Mouse (Mus musculus): ENCODE measurements around the gene Olfr1104.

The Olfr1104 gene

DNA sequence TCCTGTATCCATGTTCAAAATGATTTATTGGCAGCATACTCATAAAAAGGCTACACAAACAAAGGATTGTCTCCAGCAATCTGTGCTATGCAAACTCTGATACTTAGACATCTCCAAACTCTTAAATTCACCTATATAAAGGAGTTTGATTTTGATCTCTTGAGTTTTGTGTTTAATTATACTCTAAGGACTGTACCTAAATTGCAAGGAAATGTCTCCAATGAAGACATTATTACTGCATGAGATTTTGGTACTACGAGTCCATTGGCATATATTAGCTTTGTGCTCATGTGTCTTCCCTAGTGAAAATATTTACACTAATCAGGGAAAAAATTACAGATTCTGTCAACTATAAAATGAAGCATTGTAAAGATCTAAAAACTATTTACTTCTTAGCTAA is at the start of gene Olfr1104:
Olfr1104 (minus strand) TSS at position 101 of the 400 bp plus-strand sequence.
- no peak for DNase-seq

DNA sequence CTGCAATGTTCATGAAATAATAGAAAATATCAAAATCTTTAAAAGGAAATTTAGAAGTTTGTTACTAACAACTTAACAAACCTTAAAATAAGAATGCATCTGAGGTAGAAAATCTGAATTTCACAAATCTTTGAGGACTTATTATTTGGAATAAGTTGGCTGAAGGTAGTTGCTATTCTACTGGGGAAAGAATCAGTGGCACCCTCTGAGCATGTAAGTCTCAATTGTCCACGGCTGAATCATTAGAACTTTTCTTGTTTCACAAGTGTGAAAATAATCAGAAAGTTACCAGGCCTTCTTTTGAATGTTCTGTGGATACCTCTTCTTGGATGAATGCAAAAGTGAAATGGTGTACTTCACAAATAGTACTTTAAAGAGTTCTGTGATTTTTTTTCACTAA is 48.8 kb upstream of the Olfr1104 start, which contains the start of gene Olfr1107:
Olfr1107 (minus strand) TSS at position 101 of the 400 bp plus-strand sequence.
- no peak for DNase-seq

- DNase-seq, result no peak
Measured at GRCm38 (mm10) chr2:87052173-87052572, 25.3 kb upstream of the Olfr1104 start, which contains the start of gene Olfr1106. Olfr1106 (minus strand) TSS chr2:87052273.

- no peak for DNase-seq
Measured at GRCm38 (mm10) chr2:87036431-87036830, 9.6 kb upstream of the Olfr1104 start, which contains the start of gene Olfr1105. Olfr1105 (minus strand) TSS chr2:87036531.

GRCm38 (mm10) chr2:86998098-86998497 is 28.8 kb downstream of the Olfr1104 start, which contains the start of gene Olfr1102:
Olfr1102 (plus strand) TSS chr2:86998398.
- no peak for DNase-seq

DNA sequence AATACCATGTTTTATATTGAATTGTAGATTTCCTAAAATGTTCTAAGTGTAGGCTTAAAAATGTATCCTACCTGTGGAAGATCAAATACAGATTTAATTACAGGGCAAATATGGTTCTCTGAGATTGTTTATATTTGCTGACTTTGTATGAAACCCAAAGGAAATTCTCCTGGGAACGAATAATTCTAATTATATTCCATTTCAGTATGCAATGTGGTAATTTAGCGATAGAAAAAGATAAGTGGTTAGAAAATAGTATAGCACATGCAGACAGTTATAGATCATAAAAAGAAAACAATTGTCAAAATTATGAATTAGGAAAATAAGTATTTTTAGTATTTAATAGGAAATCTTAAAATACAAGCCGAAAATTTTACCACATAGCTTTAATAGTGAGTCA is 35.8 kb downstream of the Olfr1104 start, which contains the start of gene Olfr1101:
Olfr1101 (minus strand) TSS at position 101 of the 400 bp plus-strand sequence.
- DNase-seq, result no peak

DNA sequence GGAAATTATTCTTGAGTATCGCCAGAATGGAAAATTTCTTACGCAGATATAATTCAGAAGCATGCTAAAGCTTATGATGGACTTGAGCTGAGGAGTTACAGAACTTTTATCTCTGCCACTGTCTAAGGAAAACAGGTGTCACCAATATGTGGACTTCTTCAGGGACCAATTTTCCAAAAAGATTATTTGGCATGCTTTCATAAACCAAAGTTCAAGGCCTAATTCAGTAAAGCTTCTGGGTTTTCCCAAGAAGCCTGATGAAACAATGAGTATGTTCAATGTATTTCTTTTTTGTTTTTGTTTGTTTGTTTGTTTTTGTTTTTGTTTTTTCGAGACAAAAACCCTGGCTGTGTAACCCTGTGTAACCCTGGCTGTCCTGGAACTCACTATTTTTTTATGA is 47.0 kb downstream of the Olfr1104 start, which contains the start of gene Olfr1100:
Olfr1100 (minus strand) TSS at position 101 of the 400 bp plus-strand sequence.
- DNase-seq, result no peak
